Mouse (Mus musculus): ENCODE measurements at regions not wholly inside any gene's neighbourhood (a gene's known extent, or its start where the extent isn't known, plus 50 kb on each side); places are given as distances from the start of the nearest gene placed in this dataset.

DNA sequence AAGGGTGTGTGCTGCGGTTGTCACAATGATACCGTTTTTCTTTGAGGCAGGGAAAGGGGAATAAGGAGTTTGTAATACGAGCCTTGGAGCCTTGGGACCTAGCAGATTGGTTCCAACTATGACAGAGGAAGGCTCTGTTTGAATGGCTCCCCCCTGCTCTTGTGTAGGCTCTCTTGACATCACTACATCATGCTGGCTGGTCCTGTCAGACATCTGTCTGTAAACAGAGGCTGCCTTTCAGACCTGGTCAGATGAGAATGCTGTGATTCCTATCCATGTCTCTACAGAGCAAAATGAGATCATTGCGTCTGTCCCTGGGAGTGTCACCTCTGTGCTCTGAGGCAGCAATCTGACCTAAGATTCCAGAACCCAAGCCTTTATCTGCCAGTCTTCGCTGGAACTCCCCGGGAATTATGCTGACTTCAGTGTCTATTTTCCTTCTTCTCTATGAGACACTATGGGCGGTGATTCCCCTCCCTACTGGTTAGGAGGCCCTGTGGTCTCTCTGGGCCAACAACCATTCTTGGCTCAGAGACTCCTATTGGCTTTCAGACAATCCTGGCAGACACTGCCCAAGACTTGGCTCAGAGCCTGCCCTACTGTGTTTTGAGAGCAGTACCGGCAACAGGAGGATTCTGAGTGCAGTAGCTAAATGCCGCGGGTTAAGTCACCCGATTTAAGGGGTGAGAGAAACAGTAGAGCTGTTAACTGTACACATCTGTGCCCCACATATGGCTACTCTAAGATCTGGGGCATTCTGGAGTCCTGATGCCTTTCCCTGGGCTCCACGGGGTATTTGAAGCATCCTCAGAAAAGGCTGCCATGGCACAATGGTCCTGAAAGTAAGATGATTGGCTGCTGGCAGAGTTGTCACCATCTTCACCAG lies 94.8 kb upstream of the Nckap5 start:
- DNase-seq (ENCODE audit: low read depth in 2 of 2, low spot score in 2 of 2): no peak

GRCm38 (mm10) chr1:126923981-126924380 lies 93.4 kb upstream of the Nckap5 start:
- DNase-seq (ENCODE audit: low read depth in 2 of 2, low spot score in 2 of 2): no peak

DNA sequence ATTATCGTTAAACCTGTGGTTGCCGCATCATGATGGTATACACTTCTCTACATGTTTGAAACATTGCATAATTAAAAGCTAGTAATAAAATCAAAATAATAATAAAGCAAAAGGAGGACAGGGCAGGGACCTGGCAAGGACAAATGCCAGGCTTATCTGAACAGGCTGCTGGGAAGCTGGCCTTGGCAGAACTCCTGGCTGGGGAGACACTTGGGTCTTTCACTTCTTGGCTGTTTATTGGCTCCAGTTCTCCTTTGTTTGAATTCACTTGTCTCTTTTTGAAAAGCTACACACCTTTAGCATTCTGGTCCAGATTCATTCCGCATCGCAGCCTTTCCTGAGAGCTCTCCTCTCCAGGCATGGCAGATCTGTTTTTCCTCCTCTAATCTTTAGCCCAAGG lies 91.6 kb upstream of the Nckap5 start:
- DNase-seq (ENCODE audit: low read depth in 2 of 2, low spot score in 2 of 2): no peak

GRCm38 (mm10) chr1:126918876-126919275 lies 88.3 kb upstream of the Nckap5 start:
- no peak for DNase-seq (ENCODE audit: low read depth in 2 of 2, low spot score in 2 of 2)

DNA sequence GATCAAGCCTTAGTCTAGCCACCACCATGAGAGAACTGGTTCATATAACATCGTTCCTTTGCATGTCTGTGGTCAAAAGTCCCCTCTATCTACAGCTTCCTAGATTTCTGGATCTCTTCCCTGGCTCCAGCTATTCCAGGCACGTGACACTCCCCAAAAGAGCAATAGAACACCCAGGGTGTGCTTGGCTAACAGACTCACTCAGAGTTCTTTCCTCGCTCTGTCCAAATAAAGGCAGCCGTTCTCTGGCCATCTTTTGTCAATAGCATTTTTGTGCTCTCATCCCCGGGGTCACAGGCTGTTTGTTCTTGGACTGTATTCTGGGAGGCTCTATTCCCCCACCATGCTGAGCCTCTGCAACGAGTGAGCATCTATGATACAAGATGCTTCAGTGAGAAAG lies 87.3 kb upstream of the Nckap5 start:
- no peak for DNase-seq (ENCODE audit: low read depth in 2 of 2, low spot score in 2 of 2)

DNA sequence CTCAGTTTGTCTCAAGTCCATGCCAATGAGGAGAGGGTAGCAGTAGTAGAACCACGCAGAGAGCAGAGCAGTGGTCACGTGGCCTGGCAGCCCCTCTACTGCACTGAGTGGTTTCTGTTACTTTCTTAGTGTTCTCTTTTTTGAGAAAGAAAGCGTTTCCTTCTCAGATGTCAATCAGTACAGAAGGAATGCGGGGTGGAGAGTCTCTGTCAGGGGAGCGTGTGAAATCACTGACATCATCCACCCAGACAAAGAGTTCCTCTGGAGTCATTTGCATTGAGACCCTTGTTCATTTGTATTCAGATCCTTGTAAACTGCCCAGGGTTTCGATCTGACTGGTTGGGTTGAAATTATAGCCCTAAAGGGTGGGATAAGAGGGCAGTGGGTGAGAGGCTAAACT lies 85.8 kb upstream of the Nckap5 start:
- no peak for DNase-seq (ENCODE audit: low read depth in 2 of 2, low spot score in 2 of 2)

GRCm38 (mm10) chr1:126911277-126912060 lies 80.9 kb upstream of the Nckap5 start:
- no peak for DNase-seq (ENCODE audit: low read depth in 2 of 2, low spot score in 2 of 2)

DNA sequence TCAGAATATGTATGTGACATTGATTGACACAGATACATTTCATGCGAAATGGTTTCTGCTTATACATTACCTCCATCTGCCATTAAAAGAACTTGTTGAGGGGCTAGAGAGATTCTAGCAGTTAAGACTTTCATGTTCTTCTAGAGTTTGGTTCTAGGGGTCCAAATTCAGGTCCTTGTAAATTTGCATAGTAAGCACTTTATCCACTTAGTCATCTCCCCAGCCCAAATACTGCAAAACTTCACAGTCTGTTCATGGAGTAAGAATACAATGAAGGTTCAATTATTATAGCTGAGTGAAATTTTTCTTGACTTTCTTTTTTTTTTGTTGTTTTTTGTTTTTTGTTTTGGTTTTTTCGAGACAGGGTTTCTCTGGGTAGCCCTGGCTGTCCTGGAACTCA lies 76.8 kb upstream of the Nckap5 start:
- DNase-seq (ENCODE audit: low read depth in 2 of 2, low spot score in 2 of 2): no peak

DNA sequence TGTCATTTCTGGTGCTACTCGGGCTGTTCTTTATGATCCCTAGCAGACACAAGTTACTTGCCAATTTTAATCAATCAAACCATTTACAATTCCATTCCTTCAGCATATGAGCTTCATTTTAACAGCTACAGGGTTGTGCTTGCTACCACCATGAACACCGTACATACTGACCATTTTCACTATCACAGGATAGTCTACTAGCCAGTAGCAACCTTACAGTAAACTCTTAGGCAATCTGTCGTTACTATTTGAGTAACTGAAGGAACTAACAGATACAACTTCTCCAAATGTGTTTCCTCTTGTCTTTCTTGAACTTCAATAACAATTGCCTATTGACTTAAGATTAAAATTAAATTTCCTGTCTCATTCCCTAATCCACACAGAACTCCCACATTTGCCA lies 67.9 kb upstream of the Nckap5 start:
- DNase-seq (ENCODE audit: low read depth in 2 of 2, low spot score in 2 of 2): no peak

DNA sequence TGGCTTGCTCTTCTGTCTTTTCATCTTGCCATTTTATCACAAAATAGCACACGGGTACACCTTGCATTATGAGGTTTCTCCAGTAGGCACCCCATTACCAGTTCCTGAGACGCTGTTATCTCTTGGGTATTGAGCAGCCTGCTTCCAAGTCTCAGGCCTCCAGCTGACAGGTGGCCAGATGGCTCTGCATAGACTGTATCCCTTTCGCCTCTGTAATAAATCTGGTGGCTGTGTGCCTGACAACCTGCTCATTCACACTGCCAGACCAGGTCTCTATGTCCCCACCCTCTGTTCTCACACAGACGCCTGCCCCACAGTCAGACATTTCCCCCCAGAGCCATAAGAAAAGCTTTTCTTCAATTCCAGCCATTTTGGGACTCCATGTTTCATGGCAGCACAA lies 66.3 kb upstream of the Nckap5 start:
- no peak for DNase-seq (ENCODE audit: low read depth in 2 of 2, low spot score in 2 of 2)

GRCm38 (mm10) chr1:126880801-126881200 lies 50.2 kb upstream of the Nckap5 start:
- no peak for DNase-seq (ENCODE audit: low read depth in 2 of 2, low spot score in 2 of 2)

Data from CD8-positive naive resting alpha-beta T cell, adult 2 months (primary cell).